ENCODE assay signal across 8 mouse cellular contexts in genomic region chr2:181497548-181497875, GRCm38 (mm10). TPM values are rescaled to one million over a fixed set of nuclear protein-coding genes. Genes with fewer than 3 reads are reported as not detected.
DNase-seq lines count a peak whose midpoint lies in the region; ATAC-seq and TF ChIP-seq lines count a peak whose summit lies in the region.

No protein-coding gene starts in this region.

- DNase-seq in kidney, postnatal 0 days (ENCODE audit: low spot score), result peak; percentile 82
- peak; percentile 90 for DNase-seq in lung, postnatal 0 days (ENCODE audit: low spot score)
- DNase-seq in retina, embryonic 14.5 days (ENCODE audit: low spot score), result peak; percentile 67
- peak; percentile 35 for DNase-seq in urinary bladder, adult 2 months (ENCODE audit: low spot score)

- peaks cover 31% of the 10 kb centered on the region for H3K36me3 ChIP-seq in heart, embryonic 14.5 days (ENCODE audit: control insufficient read depth, insufficient read depth, low read length)
- peaks cover 29% of the 10 kb centered on the region for H3K36me3 ChIP-seq in kidney, postnatal 0 days (ENCODE audit: insufficient read depth, low read length)
- peaks cover 3% of the 10 kb centered on the region; the same call in 1 of the 2 replicates for H3K36me3 ChIP-seq in lung, postnatal 0 days (ENCODE audit: insufficient read depth, low read length)

- H3K4me1 ChIP-seq in heart, embryonic 14.5 days (ENCODE audit: control insufficient read depth in 2 of 2, insufficient read depth in 2 of 2, low read length in 2 of 2), result peaks cover 2 to 14% of the 10 kb centered on the region in 2 experiments; a peak in 3 of 4 replicates
- no peaks in the 10 kb centered on the region for H3K4me1 ChIP-seq in kidney, postnatal 0 days (replicated peaks; ENCODE audit: insufficient read depth, low read length)
- peaks cover 3% of the 10 kb centered on the region; the same call in 1 of the 2 replicates for H3K4me1 ChIP-seq in lung, postnatal 0 days (ENCODE audit: insufficient read depth, low read depth, low read length)

- no peak for TF ChIP-seq CTCF in kidney, postnatal 0 days (IDR thresholded peaks at IDR 0.05; ENCODE audit: low read depth)
- no peak; the same call in 1 of the 2 replicates for TF ChIP-seq CTCF in lung, postnatal 0 days (IDR thresholded peaks at IDR 0.05)

- peak; percentile 30 for ATAC-seq in CD4-positive, CD25-positive, alpha-beta regulatory T cell, adult 4 months
- peak; percentile 25 for ATAC-seq in activated CD4-positive, CD25-positive, alpha-beta regulatory T cell, adult 4 months
- peak; percentile 87 for ATAC-seq in erythroid progenitor cell, adult 5-6 weeks (replicated peaks; ENCODE audit: low FRiP score, poor library complexity, severe bottlenecking)
- peak; percentile 44 for ATAC-seq in heart, embryonic 14.5 days (ENCODE audit: insufficient number of reproducible peaks, insufficient read depth, low FRiP score, low read depth)
- ATAC-seq in kidney, postnatal 0 days (replicated peaks; ENCODE audit: low FRiP score, low read depth), result peak; percentile 57
- ATAC-seq in lung, postnatal 0 days, result peak; percentile 78

- WGBS in heart, embryonic 14.5 days, result under 1% methylated on average over 12 of the region's 12 CpGs
- under 1% methylated on average over 12 of the region's 12 CpGs for WGBS in kidney, postnatal 0 days
- 0% methylated on average over 12 of the region's 12 CpGs for WGBS in lung, postnatal 0 days

- peak overlapping the region; percentile 91 for H3K4me2 ChIP-seq in heart, embryonic 14.5 days (ENCODE audit: low read length)
- H3K4me2 ChIP-seq in kidney, postnatal 0 days (ENCODE audit: low read length), result peak overlapping the region; percentile 84
- peak overlapping the region; percentile 93 for H3K4me2 ChIP-seq in lung, postnatal 0 days (replicated peaks; ENCODE audit: low read depth, low read length)

- H3K9ac ChIP-seq in heart, embryonic 14.5 days (ENCODE audit: low read length), result peak overlapping the region; percentile 93
- peak overlapping the region; percentile 86 for H3K9ac ChIP-seq in kidney, postnatal 0 days (ENCODE audit: low read depth, low read length)
- H3K9ac ChIP-seq in lung, postnatal 0 days (replicated peaks; ENCODE audit: low read depth), result peak overlapping the region; percentile 86

- H3K27ac ChIP-seq in heart, embryonic 14.5 days (replicated peaks in 1 of 2; ENCODE audit: control insufficient read depth in 1 of 2, insufficient read depth in 1 of 2, low read depth in 2 of 2, low read length in 2 of 2), result peak overlapping the region; percentile 91 to 96
- H3K27ac ChIP-seq in kidney, postnatal 0 days, result peak overlapping the region; percentile 96
- H3K27ac ChIP-seq in lung, postnatal 0 days (ENCODE audit: low read length), result peak overlapping the region; percentile 98

- no peaks in the 10 kb centered on the region for H3K27me3 ChIP-seq in heart, embryonic 14.5 days (ENCODE audit: control insufficient read depth, insufficient read depth, low read length)
- no peaks in the 10 kb centered on the region for H3K27me3 ChIP-seq in kidney, postnatal 0 days (ENCODE audit: insufficient read depth, low read length)
- H3K27me3 ChIP-seq in lung, postnatal 0 days (replicated peaks; ENCODE audit: insufficient read depth, low read length), result no peaks in the 10 kb centered on the region

- peak overlapping the region; percentile 84 to 95 for H3K4me3 ChIP-seq in heart, embryonic 14.5 days (ENCODE audit: control insufficient read depth in 1 of 2, insufficient read depth in 1 of 2, low read depth in 1 of 2, low read length in 2 of 2)
- peak overlapping the region; percentile 71 for H3K4me3 ChIP-seq in kidney, postnatal 0 days (replicated peaks; ENCODE audit: low read depth, low read length)
- peak overlapping the region; percentile 88 for H3K4me3 ChIP-seq in lung, postnatal 0 days (ENCODE audit: low read depth, low read length)

- peak; percentile 48; the same call in 1 of the 2 replicates for TF ChIP-seq EP300 in lung, postnatal 0 days (IDR thresholded peaks at IDR 0.05)

- H3K9me3 ChIP-seq in heart, embryonic 14.5 days (ENCODE audit: control insufficient read depth, low read length), result no peaks in the 10 kb centered on the region
- no peaks in the 10 kb centered on the region for H3K9me3 ChIP-seq in kidney, postnatal 0 days (replicated peaks; ENCODE audit: low read length)
- no peaks in the 10 kb centered on the region for H3K9me3 ChIP-seq in lung, postnatal 0 days (ENCODE audit: low read length)

RNA-seq across cellular contexts. Expression of gene Tpd52l2, which starts 0.6 kb away (rescaled TPM):
- polyA plus RNA-seq in CD4-positive, CD25-positive, alpha-beta regulatory T cell, adult 4 months (2017; shearing (Covaris generic)), result 100 to 1,000 TPM; 108 to 109 TPM
- polyA plus RNA-seq in activated CD4-positive, CD25-positive, alpha-beta regulatory T cell, adult 4 months (2017; shearing (Covaris generic)), result 100 to 1,000 TPM in 1 of 2 experiments, 10 to 100 TPM in 1; 88.0 to 103 TPM
- 19.8 and 23.5 TPM in 2 replicates for total RNA-seq in erythroid progenitor cell, adult 5-6 weeks (2015; ENCODE audit: low replicate concordance)
- total RNA-seq in erythroid progenitor cell, adult 5-6 weeks (2017; ENCODE audit: low replicate concordance), result 45.3 and 90.6 TPM in 2 replicates
- polyA plus RNA-seq in heart, embryonic 14.5 days (2014; fragmentation: Nextera tagmentation; extraction: Ambion mirVana), result 128 and 139 TPM in 2 replicates
- polyA plus RNA-seq in kidney, postnatal 0 days (2015; fragmentation: Nextera tagmentation; extraction: Ambion mirVana), result 140 and 144 TPM in 2 replicates
- polyA plus RNA-seq in lung, postnatal 0 days (2015; fragmentation: Nextera tagmentation; extraction: Ambion mirVana), result 131 and 135 TPM in 2 replicates
- polyA plus RNA-seq in urinary bladder, adult 2 months (2012; rRNA removed), result 118 and 128 TPM in 2 replicates

RNA-seq across cellular contexts. Expression of gene Abhd16b, which starts 4.5 kb away (rescaled TPM):
- polyA plus RNA-seq in CD4-positive, CD25-positive, alpha-beta regulatory T cell, adult 4 months (2017; shearing (Covaris generic)), result not detected
- not detected for polyA plus RNA-seq in activated CD4-positive, CD25-positive, alpha-beta regulatory T cell, adult 4 months (2017; shearing (Covaris generic))
- not detected in 2 replicates for total RNA-seq in erythroid progenitor cell, adult 5-6 weeks (2015; ENCODE audit: low replicate concordance)
- total RNA-seq in erythroid progenitor cell, adult 5-6 weeks (2017; ENCODE audit: low replicate concordance), result not detected in 2 replicates
- polyA plus RNA-seq in heart, embryonic 14.5 days (2014; fragmentation: Nextera tagmentation; extraction: Ambion mirVana), result 0.18 and 0.19 TPM in 2 replicates
- polyA plus RNA-seq in kidney, postnatal 0 days (2015; fragmentation: Nextera tagmentation; extraction: Ambion mirVana), result 0.12 and 0.17 TPM in 2 replicates
- polyA plus RNA-seq in lung, postnatal 0 days (2015; fragmentation: Nextera tagmentation; extraction: Ambion mirVana), result 0.21 and 0.25 TPM in 2 replicates
- polyA plus RNA-seq in urinary bladder, adult 2 months (2012; rRNA removed), result not detected in 2 replicates

RNA-seq across cellular contexts. Expression of gene Dnajc5, which starts 22.8 kb away (rescaled TPM):
- 10 to 100 TPM; 39.4 to 46.7 TPM for polyA plus RNA-seq in CD4-positive, CD25-positive, alpha-beta regulatory T cell, adult 4 months (2017; shearing (Covaris generic))
- polyA plus RNA-seq in activated CD4-positive, CD25-positive, alpha-beta regulatory T cell, adult 4 months (2017; shearing (Covaris generic)), result 10 to 100 TPM; 36.9 to 37.1 TPM
- total RNA-seq in erythroid progenitor cell, adult 5-6 weeks (2015; ENCODE audit: low replicate concordance), result 14.1 and 25.2 TPM in 2 replicates
- total RNA-seq in erythroid progenitor cell, adult 5-6 weeks (2017; ENCODE audit: low replicate concordance), result 21.4 and 23.3 TPM in 2 replicates
- polyA plus RNA-seq in heart, embryonic 14.5 days (2014; fragmentation: Nextera tagmentation; extraction: Ambion mirVana), result 69.8 and 81.3 TPM in 2 replicates
- polyA plus RNA-seq in kidney, postnatal 0 days (2015; fragmentation: Nextera tagmentation; extraction: Ambion mirVana), result 70.5 and 79.5 TPM in 2 replicates
- polyA plus RNA-seq in lung, postnatal 0 days (2015; fragmentation: Nextera tagmentation; extraction: Ambion mirVana), result 57.2 and 59.5 TPM in 2 replicates
- polyA plus RNA-seq in urinary bladder, adult 2 months (2012; rRNA removed), result 51.2 and 52.7 TPM in 2 replicates

RNA-seq across cellular contexts. Expression of gene Zbtb46, which starts 38.3 kb away (rescaled TPM):
- polyA plus RNA-seq in CD4-positive, CD25-positive, alpha-beta regulatory T cell, adult 4 months (2017; shearing (Covaris generic)), result 1 to 10 TPM; 3.4 to 4.3 TPM
- 1 to 10 TPM; 2.5 to 4.3 TPM for polyA plus RNA-seq in activated CD4-positive, CD25-positive, alpha-beta regulatory T cell, adult 4 months (2017; shearing (Covaris generic))
- 12.2 and 12.3 TPM in 2 replicates for total RNA-seq in erythroid progenitor cell, adult 5-6 weeks (2015; ENCODE audit: low replicate concordance)
- 7.5 and 15.5 TPM in 2 replicates for total RNA-seq in erythroid progenitor cell, adult 5-6 weeks (2017; ENCODE audit: low replicate concordance)
- 8.8 and 10.6 TPM in 2 replicates for polyA plus RNA-seq in heart, embryonic 14.5 days (2014; fragmentation: Nextera tagmentation; extraction: Ambion mirVana)
- polyA plus RNA-seq in kidney, postnatal 0 days (2015; fragmentation: Nextera tagmentation; extraction: Ambion mirVana), result 15.6 and 17.8 TPM in 2 replicates
- 11.2 and 14.8 TPM in 2 replicates for polyA plus RNA-seq in lung, postnatal 0 days (2015; fragmentation: Nextera tagmentation; extraction: Ambion mirVana)
- polyA plus RNA-seq in urinary bladder, adult 2 months (2012; rRNA removed), result 4.4 and 4.6 TPM in 2 replicates

Comparison
In these comparisons a context has a peak if more than half of its experiments do, and no peak if none do; other contexts are left out.
1. Peak in every context shown above with its lines: DNase-seq, ATAC-seq, H3K4me3 ChIP-seq and H3K27ac ChIP-seq.
2. ATAC-seq: peak in every context shown above with its lines; median percentile 87 in erythroid progenitor cell, adult 5-6 weeks; 78 in lung, postnatal 0 days; 57 in kidney, postnatal 0 days; 44 in heart, embryonic 14.5 days; 30 in CD4-positive, CD25-positive, alpha-beta regulatory T cell, adult 4 months; 25 in activated CD4-positive, CD25-positive, alpha-beta regulatory T cell, adult 4 months.
3. DNase-seq: peak in every context shown above with its lines; median percentile 90 in lung, postnatal 0 days; 82 in kidney, postnatal 0 days; 67 in retina, embryonic 14.5 days; 35 in urinary bladder, adult 2 months.